In the genomic region with DNA sequence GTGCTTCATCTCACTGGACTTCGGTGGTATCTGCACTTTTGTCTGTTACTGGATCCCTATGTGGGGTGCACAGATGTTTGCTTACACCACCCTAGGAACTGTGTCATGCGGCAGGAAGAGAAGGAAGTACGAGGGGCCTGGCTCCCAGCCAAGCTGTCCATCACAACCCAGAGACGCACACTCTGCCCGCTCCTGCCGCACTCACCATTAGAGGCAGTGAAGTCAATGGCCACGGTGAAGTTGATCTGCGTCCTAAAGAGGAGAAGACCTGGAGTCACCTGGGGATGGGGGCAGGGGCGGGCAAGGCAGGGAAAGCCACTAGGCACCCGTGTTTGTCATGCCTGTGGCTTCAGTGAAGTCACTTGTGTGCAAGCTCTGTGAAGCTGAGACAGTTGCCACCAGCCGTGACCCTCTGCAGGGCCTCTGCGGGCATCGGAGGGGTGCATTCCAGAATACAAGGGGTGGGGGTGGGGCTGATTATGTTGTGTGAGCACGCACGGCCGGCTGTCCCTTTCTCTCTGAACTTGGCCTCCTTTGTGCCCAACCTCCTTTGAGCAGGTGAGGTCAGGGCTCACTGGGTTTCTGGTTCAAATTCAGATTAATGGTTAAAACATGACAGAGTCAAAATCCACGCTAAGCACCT, we compare ENCODE assay signal across 8 mouse cellular contexts. TPM values are rescaled to one million over a fixed set of nuclear protein-coding genes. Genes with fewer than 3 reads are reported as not detected.
A peak's percentile ranks its signal among the peaks of the same experiment; 100 is the strongest.
DNase-seq lines count a peak whose midpoint lies in the region; ATAC-seq and TF ChIP-seq lines count a peak whose summit lies in the region.

No protein-coding gene starts in this region.

- no peaks in the 10 kb centered on the region for H3K27me3 ChIP-seq in heart, embryonic 11.5 days (ENCODE audit: control insufficient read depth, insufficient read depth, low read length)
- no peaks in the 10 kb centered on the region for H3K27me3 ChIP-seq in kidney, postnatal 0 days (ENCODE audit: insufficient read depth, low read length)

- peaks cover 11% of the 10 kb centered on the region for H3K9me3 ChIP-seq in heart, embryonic 11.5 days (replicated peaks; ENCODE audit: control insufficient read depth, low read length)
- no peaks in the 10 kb centered on the region for H3K9me3 ChIP-seq in kidney, postnatal 0 days (replicated peaks; ENCODE audit: low read length)

- peak overlapping the region; percentile 48 for H3K4me2 ChIP-seq in heart, embryonic 11.5 days
- H3K4me2 ChIP-seq in kidney, postnatal 0 days (ENCODE audit: low read length) = peak overlapping the region; percentile 10; the same call in 1 of the 2 replicates

- WGBS in heart, embryonic 11.5 days (ENCODE audit: insufficient replicate concordance) = 13% methylated on average over 17 of the region's 17 CpGs
- 7% methylated on average over 17 of the region's 17 CpGs for WGBS in kidney, postnatal 0 days

- H3K9ac ChIP-seq in heart, embryonic 11.5 days (ENCODE audit: low read depth, low read length) = peak overlapping the region; percentile 18; the same call in 1 of the 2 replicates
- H3K9ac ChIP-seq in kidney, postnatal 0 days (ENCODE audit: low read depth, low read length) = no peak overlapping the region

- H3K4me3 ChIP-seq in heart, embryonic 11.5 days (ENCODE audit: low read depth, low read length) = no peak overlapping the region
- H3K4me3 ChIP-seq in kidney, postnatal 0 days (replicated peaks; ENCODE audit: low read depth, low read length) = no peak overlapping the region

- peaks cover 3% of the 10 kb centered on the region; the same call in 1 of the 2 replicates for H3K36me3 ChIP-seq in heart, embryonic 11.5 days (ENCODE audit: control insufficient read depth, insufficient read depth, low read length)
- H3K36me3 ChIP-seq in kidney, postnatal 0 days (ENCODE audit: insufficient read depth, low read length) = no peaks in the 10 kb centered on the region

- no peak overlapping the region for H3K27ac ChIP-seq in heart, embryonic 11.5 days (ENCODE audit: low read depth, low read length)
- H3K27ac ChIP-seq in kidney, postnatal 0 days = peak overlapping the region; percentile 72

- no peak for TF ChIP-seq CTCF in kidney, postnatal 0 days (IDR thresholded peaks at IDR 0.05; ENCODE audit: low read depth)

- ATAC-seq in heart, embryonic 11.5 days (replicated peaks; ENCODE audit: insufficient number of reproducible peaks, low FRiP score, low TSS enrichment) = no peak
- peak; percentile 65 for ATAC-seq in kidney, postnatal 0 days (replicated peaks; ENCODE audit: low FRiP score, low read depth)
- peak; percentile 78 for ATAC-seq in megakaryocyte progenitor cell, adult 5-6 weeks (replicated peaks; ENCODE audit: poor library complexity)

- DNase-seq in adrenal gland, postnatal 10 days = peak; percentile 41
- DNase-seq in adrenal gland, postnatal 4 days (ENCODE audit: low spot score in 2 of 2) = no peak
- peak; percentile 88 for DNase-seq in A20 (ENCODE audit: low read depth, low spot score)
- DNase-seq in kidney, postnatal 0 days (ENCODE audit: low spot score) = peak; percentile 28
- DNase-seq in cerebellum, adult 9-11 months = no peak
- DNase-seq in frontal cortex, adult 2 months (ENCODE audit: extremely low spot score in 1 of 2, low spot score in 1 of 2) = no peak

- H3K4me1 ChIP-seq in heart, embryonic 11.5 days (ENCODE audit: control insufficient read depth, insufficient read depth, low read length) = peaks cover 15% of the 10 kb centered on the region
- peaks cover 18% of the 10 kb centered on the region for H3K4me1 ChIP-seq in kidney, postnatal 0 days (replicated peaks; ENCODE audit: insufficient read depth, low read length)

RNA-seq across cellular contexts. Expression of a gene that starts 50.6 kb away (rescaled TPM):
- total RNA-seq in adrenal gland, postnatal 10 days (2021) = 1 to 10 TPM in 1 of 2 experiments, under 1 TPM in 1; 0.66 to 1.4 TPM
- total RNA-seq in adrenal gland, postnatal 4 days (2021) = 1 to 10 TPM; 1.4 to 1.7 TPM
- polyA plus RNA-seq in heart, embryonic 11.5 days (2014; fragmentation: Nextera tagmentation; extraction: Ambion mirVana) = 0.20 TPM in 1 of 2 replicates, not detected in the other
- 0.21 and 0.22 TPM in 2 replicates for polyA plus RNA-seq in kidney, postnatal 0 days (2015; fragmentation: Nextera tagmentation; extraction: Ambion mirVana)
- 188 and 202 TPM in 2 replicates for total RNA-seq in megakaryocyte progenitor cell, adult 5-6 weeks (2015)
- 286 and 295 TPM in 2 replicates for total RNA-seq in megakaryocyte progenitor cell, adult 5-6 weeks (2017)
- 0.08 and 0.19 TPM in 2 replicates for polyA plus RNA-seq in frontal cortex, adult 2 months (2012; rRNA removed)

Comparison
In these comparisons a context has a peak if more than half of its experiments do, and no peak if none do; other contexts are left out.
1. DNase-seq: peak in adrenal gland, postnatal 10 days (single experiment), A20 (single experiment) and kidney, postnatal 0 days (single experiment); none in adrenal gland, postnatal 4 days (0 of 2), cerebellum, adult 9-11 months (single experiment) and frontal cortex, adult 2 months (0 of 2).
2. RNA of a gene that starts 50.6 kb away (total RNA-seq): 188 to 295 TPM in megakaryocyte progenitor cell, adult 5-6 weeks; 1.4 to 1.7 TPM in adrenal gland, postnatal 4 days and 0.66 to 1.4 TPM in adrenal gland, postnatal 10 days; every median in the first group is over 10 times any median in the second.